Mouse (Mus musculus): Measurements from ENCODE around the gene Olfr870.
"Not testable (repeated sequence)": the region's sequence is repeated elsewhere in the genome, so short reads cannot be mapped to it uniquely, and the experiment has no call there.

Gene Olfr870

GRCm38 (mm10) chr9:20173957-20174356 is at the start of gene Olfr870:
Olfr870 (minus strand) TSS chr9:20174057.
- no peak for DNase-seq

- DNase-seq: no peak
Observed at GRCm38 (mm10) chr9:20211907-20212306, 38.0 kb upstream of the Olfr870 start, which contains the start of gene Olfr871. Olfr871 (plus strand) TSS chr9:20212207.

- DNase-seq: no peak
Observed at GRCm38 (mm10) chr9:20211477-20211876, 37.6 kb upstream of the Olfr870 start.

GRCm38 (mm10) chr9:20210812-20211211 is 37.0 kb upstream of the Olfr870 start:
- DNase-seq: no peak

- DNase-seq: not testable (repeated sequence)
Observed at GRCm38 (mm10) chr9:20203413-20203984, 29.6 kb upstream of the Olfr870 start.

GRCm38 (mm10) chr9:20202131-20202530 is 28.3 kb upstream of the Olfr870 start:
- no peak for DNase-seq

GRCm38 (mm10) chr9:20179463-20179862 is 5.6 kb upstream of the Olfr870 start:
- no peak for DNase-seq

- DNase-seq: no peak
Observed at GRCm38 (mm10) chr9:20149706-20150105, 24.2 kb downstream of the Olfr870 start.

GRCm38 (mm10) chr9:20128709-20129108 is 45.1 kb downstream of the Olfr870 start, which contains the start of gene Olfr869:
Olfr869 (plus strand) TSS chr9:20129009.
- DNase-seq: no peak

Data from cerebellum, adult 11-12 months (tissue).